Mouse (Mus musculus) midbrain, embryonic 11.5 days (tissue): ENCODE results near the gene Tmprss7. TPM values are rescaled to one million over a fixed set of nuclear protein-coding genes. Genes with fewer than 3 reads are reported as not detected.

ENCODE experiments used
- polyA plus RNA-seq: library from polyadenylated mRNA; unstranded; fragments of >200 nt; fragmentation: Nextera tagmentation; extraction: Ambion mirVana; gene quantifications from 2 replicates; pipeline ENCODE4 v1.2.1, GENCODE M21; 2014

Tmprss7 gene
- polyA plus RNA-seq, 1 experiment from 2014 or later: 0.18 TPM

Other genes starting within 250 kb of the Tmprss7 start
- gene Gm609, start 200.7 kb downstream of the Tmprss7 start, polyA plus RNA-seq: not detected in 2 replicates
- gene Gm17783, start 161.6 kb downstream of the Tmprss7 start, polyA plus RNA-seq: not detected in 2 replicates
- not detected in 2 replicates for gene Slc9c1, start 158.3 kb downstream of the Tmprss7 start, polyA plus RNA-seq
- 0.14 TPM in 1 of 2 replicates, not detected in the other for gene Gcsam, start 83.3 kb downstream of the Tmprss7 start, polyA plus RNA-seq
- 0.08 TPM in 1 of 2 replicates, not detected in the other for gene BC016579, start 39.6 kb downstream of the Tmprss7 start, polyA plus RNA-seq
- gene Tagln3, start 30.9 kb upstream of the Tmprss7 start, polyA plus RNA-seq: 320 and 334 TPM in 2 replicates
- 48.2 and 48.5 TPM in 2 replicates for gene Abhd10, start 49.3 kb upstream of the Tmprss7 start, polyA plus RNA-seq